Mouse (Mus musculus): Measurements from ENCODE around the gene Slc27a4.

- TF ChIP-seq CTCF (conservative IDR thresholded peaks at IDR 0.05; ENCODE audit: insufficient read depth, insufficient read length, low read depth, low read length) = no peak
- TF ChIP-seq POLR2A (IDR thresholded peaks at IDR 0.05; ENCODE audit: low read depth, low read length) = no peak
Measured at GRCm38 (mm10) chr2:29827709-29828024, 25.2 kb downstream of the Slc27a4 start.

Measured in kidney, adult 2 months (tissue).